In genomic region chr4:149414259-149414658, GRCm38 (mm10) we compare ENCODE assay signal across 27 mouse cellular contexts. TPM values are rescaled to one million over a fixed set of nuclear protein-coding genes. Genes with fewer than 3 reads are reported as not detected.
DNase-seq lines count a peak whose midpoint lies in the region; ATAC-seq and TF ChIP-seq lines count a peak whose summit lies in the region.
"Had no signal": no experiment of that assay in that cellular context is flagged by ENCODE, and none has a peak within 500 bp of the region (broad histone marks: within the 10 kb centered on the region; RNA-seq: fewer than 3 reads in every experiment).

No protein-coding gene starts in this region.

- H3K36me3 ChIP-seq in forebrain, postnatal 0 days (ENCODE audit: insufficient read depth), result no peaks in the 10 kb centered on the region
- 0 out of 2 replicates have a peak, but pooled peaks cover 2% of the 10 kb centered on the region for H3K36me3 ChIP-seq in forebrain, embryonic 14.5 days (ENCODE audit: control insufficient read depth, insufficient read depth, low read length)
- H3K36me3 ChIP-seq in intestine, postnatal 0 days (ENCODE audit: control insufficient read depth, insufficient read depth), result peaks cover 15% of the 10 kb centered on the region; the same call in 1 of the 2 replicates
- no peaks in the 10 kb centered on the region for H3K36me3 ChIP-seq in intestine, embryonic 15.5 days
- H3K36me3 ChIP-seq in stomach, postnatal 0 days (ENCODE audit: control insufficient read depth, insufficient read depth, low read length), result no peaks in the 10 kb centered on the region
- H3K36me3 ChIP-seq in embryonic facial prominence, embryonic 10.5 days (replicated peaks), result peaks cover 38% of the 10 kb centered on the region
- H3K36me3 ChIP-seq: hindbrain, embryonic 12.5 days had no signal

- H3K4me1 ChIP-seq in forebrain, postnatal 0 days (ENCODE audit: insufficient read depth), result peaks cover 9% of the 10 kb centered on the region; the same call in 1 of the 2 replicates
- H3K4me1 ChIP-seq in forebrain, embryonic 14.5 days (ENCODE audit: control insufficient read depth, insufficient read depth, low read length), result peaks cover 12% of the 10 kb centered on the region
- H3K4me1 ChIP-seq in intestine, postnatal 0 days (replicated peaks; ENCODE audit: control insufficient read depth, insufficient read depth, low read length), result peaks cover 7% of the 10 kb centered on the region; the same call in 1 of the 2 replicates
- peaks cover 28% of the 10 kb centered on the region for H3K4me1 ChIP-seq in intestine, embryonic 15.5 days (replicated peaks)
- H3K4me1 ChIP-seq in stomach, postnatal 0 days (replicated peaks; ENCODE audit: control insufficient read depth, insufficient read depth), result no peaks in the 10 kb centered on the region; the same call in 1 of the 2 replicates
- H3K4me1 ChIP-seq in embryonic facial prominence, embryonic 10.5 days, result peaks cover 42% of the 10 kb centered on the region

- no peak overlapping the region for H3K27ac ChIP-seq in forebrain, postnatal 0 days (ENCODE audit: low read depth, low read length)
- no peak overlapping the region for H3K27ac ChIP-seq in forebrain, embryonic 14.5 days (ENCODE audit: low read depth, low read length)
- H3K27ac ChIP-seq in intestine, postnatal 0 days (ENCODE audit: low read depth, low read length), result 0 out of 2 replicates have a peak overlapping the region, but pooled peaks have one; percentile 7
- H3K27ac ChIP-seq in intestine, embryonic 15.5 days, result no peak overlapping the region
- H3K27ac ChIP-seq in stomach, postnatal 0 days (replicated peaks), result no peak overlapping the region
- no peak overlapping the region for H3K27ac ChIP-seq in embryonic facial prominence, embryonic 10.5 days (replicated peaks)
- H3K27ac ChIP-seq: hindbrain, embryonic 12.5 days; limb, embryonic 13.5 days; liver, embryonic 13.5 days; lung, embryonic 15.5 days had no signal

- no peak for DNase-seq in forebrain, postnatal 0 days
- DNase-seq in forebrain, embryonic 14.5 days (ENCODE audit: low spot score), result no peak
- DNase-seq in retina, postnatal 7 days (ENCODE audit: low read depth, low spot score), result peak; percentile 9
- no peak for DNase-seq in retina, embryonic 14.5 days (ENCODE audit: low spot score)
- DNase-seq in stomach, postnatal 0 days (ENCODE audit: low spot score), result no peak
- no peak for DNase-seq in embryonic facial prominence, embryonic 10.5 days (ENCODE audit: low spot score)
- DNase-seq: adrenal gland, postnatal 25 days; cerebellum, adult 9-11 months; kidney, adult 9 months; kidney, postnatal 36 days; liver, embryonic 13.5 days; lung, postnatal 4 days; right cerebral cortex, postnatal 14 days; thymus, postnatal 25 days had no signal

- H3K4me2 ChIP-seq in forebrain, postnatal 0 days (ENCODE audit: low read depth), result no peak overlapping the region
- no peak overlapping the region for H3K4me2 ChIP-seq in forebrain, embryonic 14.5 days (ENCODE audit: low read length)
- no peak overlapping the region for H3K4me2 ChIP-seq in intestine, postnatal 0 days (replicated peaks; ENCODE audit: low read depth)
- no peak overlapping the region for H3K4me2 ChIP-seq in intestine, embryonic 15.5 days (replicated peaks)
- H3K4me2 ChIP-seq in stomach, postnatal 0 days (replicated peaks; ENCODE audit: low read depth), result no peak overlapping the region
- H3K4me2 ChIP-seq: hindbrain, embryonic 12.5 days; limb, embryonic 13.5 days; liver, embryonic 13.5 days; lung, embryonic 15.5 days had no signal

- ATAC-seq in forebrain, postnatal 0 days, result peak; percentile 48; the same call in 1 of the 2 replicates
- ATAC-seq in forebrain, embryonic 14.5 days, result no peak
- no peak for ATAC-seq in intestine, postnatal 0 days
- no peak for ATAC-seq in intestine, embryonic 15.5 days
- ATAC-seq in stomach, postnatal 0 days (ENCODE audit: low FRiP score, low TSS enrichment), result no peak
- ATAC-seq: activated CD4-positive, CD25-positive, alpha-beta regulatory T cell, adult 4 months; forebrain, embryonic 16.5 days; midbrain, embryonic 16.5 days had no signal

- no peaks in the 10 kb centered on the region for H3K9me3 ChIP-seq in forebrain, postnatal 0 days (ENCODE audit: low read length)
- H3K9me3 ChIP-seq in forebrain, embryonic 14.5 days (replicated peaks; ENCODE audit: control insufficient read depth, low read length), result no peaks in the 10 kb centered on the region
- no peaks in the 10 kb centered on the region for H3K9me3 ChIP-seq in intestine, postnatal 0 days (ENCODE audit: control insufficient read depth)
- no peaks in the 10 kb centered on the region for H3K9me3 ChIP-seq in intestine, embryonic 15.5 days
- no peaks in the 10 kb centered on the region for H3K9me3 ChIP-seq in stomach, postnatal 0 days (ENCODE audit: control insufficient read depth, low read length)
- no peaks in the 10 kb centered on the region for H3K9me3 ChIP-seq in embryonic facial prominence, embryonic 10.5 days
- H3K9me3 ChIP-seq: hindbrain, embryonic 12.5 days; limb, embryonic 13.5 days; liver, embryonic 13.5 days; lung, embryonic 15.5 days had no signal

- no peak for TF ChIP-seq EP300 in stomach, postnatal 0 days (optimal IDR thresholded peaks at IDR 0.05)

- H3K27me3 ChIP-seq in forebrain, postnatal 0 days (ENCODE audit: insufficient read depth, low read length), result no peaks in the 10 kb centered on the region
- H3K27me3 ChIP-seq in forebrain, embryonic 14.5 days (replicated peaks; ENCODE audit: control insufficient read depth, insufficient read depth, low read length), result no peaks in the 10 kb centered on the region
- no peaks in the 10 kb centered on the region for H3K27me3 ChIP-seq in intestine, postnatal 0 days (replicated peaks; ENCODE audit: control insufficient read depth, insufficient read depth, low read length)
- no peaks in the 10 kb centered on the region for H3K27me3 ChIP-seq in intestine, embryonic 15.5 days (replicated peaks)
- H3K27me3 ChIP-seq in stomach, postnatal 0 days (ENCODE audit: control insufficient read depth, insufficient read depth, low read length), result no peaks in the 10 kb centered on the region
- H3K27me3 ChIP-seq in embryonic facial prominence, embryonic 10.5 days (replicated peaks; ENCODE audit: low read depth, poor library complexity, severe bottlenecking), result no peaks in the 10 kb centered on the region
- H3K27me3 ChIP-seq: hindbrain, embryonic 12.5 days; limb, embryonic 13.5 days; liver, embryonic 13.5 days; lung, embryonic 15.5 days had no signal

- TF ChIP-seq CTCF in forebrain, postnatal 0 days (IDR thresholded peaks at IDR 0.05; ENCODE audit: low read depth), result 0 out of 2 replicates have a peak, but pooled peaks have one; percentile 7
- peak; percentile 50 for TF ChIP-seq CTCF in intestine, postnatal 0 days (IDR thresholded peaks at IDR 0.05; ENCODE audit: low read depth)
- peak; percentile 54 for TF ChIP-seq CTCF in stomach, postnatal 0 days (IDR thresholded peaks at IDR 0.05; ENCODE audit: low read depth)

- WGBS in forebrain, postnatal 0 days, result 84% methylated on average over 3 of the region's 3 CpGs
- WGBS in forebrain, embryonic 14.5 days, result 91% methylated on average over 3 of the region's 3 CpGs
- WGBS in intestine, postnatal 0 days, result 94% methylated on average over 3 of the region's 3 CpGs
- WGBS in intestine, embryonic 15.5 days, result 93% methylated on average over 3 of the region's 3 CpGs
- 89% methylated on average over 3 of the region's 3 CpGs for WGBS in stomach, postnatal 0 days
- 93% methylated on average over 3 of the region's 3 CpGs for WGBS in embryonic facial prominence, embryonic 10.5 days

- H3K9ac ChIP-seq in forebrain, postnatal 0 days, result no peak overlapping the region
- H3K9ac ChIP-seq in forebrain, embryonic 14.5 days (ENCODE audit: low read length), result no peak overlapping the region
- H3K9ac ChIP-seq in intestine, postnatal 0 days (ENCODE audit: low read depth, low read length), result no peak overlapping the region
- H3K9ac ChIP-seq in intestine, embryonic 15.5 days, result no peak overlapping the region
- H3K9ac ChIP-seq in stomach, postnatal 0 days (ENCODE audit: low read length), result no peak overlapping the region
- H3K9ac ChIP-seq: hindbrain, embryonic 12.5 days; limb, embryonic 13.5 days; liver, embryonic 13.5 days; lung, embryonic 15.5 days had no signal

- no peak overlapping the region for H3K4me3 ChIP-seq in forebrain, postnatal 0 days (ENCODE audit: low read depth, low read length)
- H3K4me3 ChIP-seq in forebrain, embryonic 14.5 days (ENCODE audit: low read depth, low read length), result no peak overlapping the region
- no peak overlapping the region for H3K4me3 ChIP-seq in intestine, postnatal 0 days (ENCODE audit: low read depth, low read length)
- no peak overlapping the region for H3K4me3 ChIP-seq in intestine, embryonic 15.5 days (replicated peaks)
- H3K4me3 ChIP-seq in stomach, postnatal 0 days (ENCODE audit: low read depth, low read length), result no peak overlapping the region
- H3K4me3 ChIP-seq in embryonic facial prominence, embryonic 10.5 days, result no peak overlapping the region
- H3K4me3 ChIP-seq: hindbrain, embryonic 12.5 days; limb, embryonic 13.5 days; liver, embryonic 13.5 days; lung, embryonic 15.5 days had no signal

RNA-seq across cellular contexts. Expression of gene Ube4b, which starts 12.3 kb away (rescaled TPM):
- 81.0 and 93.3 TPM in 2 replicates for total RNA-seq in forebrain, postnatal 0 days (2014; rRNA removed)
- polyA plus RNA-seq in forebrain, postnatal 0 days (2015; fragmentation: Nextera tagmentation; extraction: Ambion mirVana), result 41.0 and 47.6 TPM in 2 replicates
- polyA plus RNA-seq in forebrain, embryonic 14.5 days (2014; fragmentation: Nextera tagmentation; extraction: Ambion mirVana), result 34.3 and 44.7 TPM in 2 replicates
- 47.2 and 47.6 TPM in 2 replicates for polyA plus RNA-seq in intestine, postnatal 0 days (2015; fragmentation: Nextera tagmentation; extraction: Ambion mirVana)
- polyA plus RNA-seq in intestine, embryonic 15.5 days (2015; fragmentation: Nextera tagmentation; extraction: Ambion mirVana), result 34.3 and 39.0 TPM in 2 replicates
- 14.4 and 15.8 TPM in 2 replicates for polyA plus RNA-seq in stomach, postnatal 0 days (2015; fragmentation: Nextera tagmentation; extraction: Ambion mirVana)
- polyA plus RNA-seq in embryonic facial prominence, embryonic 10.5 days (2016; fragmentation: Nextera tagmentation; extraction: Ambion mirVana), result 65.5 and 71.8 TPM in 2 replicates

RNA-seq across cellular contexts. Expression of gene Rbp7, which starts 40.5 kb away (rescaled TPM):
- not detected in 2 replicates for total RNA-seq in forebrain, postnatal 0 days (2014; rRNA removed)
- polyA plus RNA-seq in forebrain, postnatal 0 days (2015; fragmentation: Nextera tagmentation; extraction: Ambion mirVana), result 0.30 and 0.49 TPM in 2 replicates
- polyA plus RNA-seq in forebrain, embryonic 14.5 days (2014; fragmentation: Nextera tagmentation; extraction: Ambion mirVana), result not detected in 2 replicates
- 3.8 and 4.0 TPM in 2 replicates for polyA plus RNA-seq in intestine, postnatal 0 days (2015; fragmentation: Nextera tagmentation; extraction: Ambion mirVana)
- 1.6 and 1.8 TPM in 2 replicates for polyA plus RNA-seq in intestine, embryonic 15.5 days (2015; fragmentation: Nextera tagmentation; extraction: Ambion mirVana)
- polyA plus RNA-seq in stomach, postnatal 0 days (2015; fragmentation: Nextera tagmentation; extraction: Ambion mirVana), result 6.3 and 7.7 TPM in 2 replicates
- not detected in 2 replicates for polyA plus RNA-seq in embryonic facial prominence, embryonic 10.5 days (2016; fragmentation: Nextera tagmentation; extraction: Ambion mirVana)
- total RNA-seq: common myeloid progenitor, adult 5-6 weeks; left cerebral cortex, adult 18-20 months; left cerebral cortex, postnatal 25 days; neutrophil, adult 5-6 weeks had no signal
- polyA plus RNA-seq: activated CD4-positive, CD25-positive, alpha-beta regulatory T cell, adult 4 months; brain, embryonic 14.5 days; forebrain, embryonic 16.5 days; hindbrain, embryonic 12.5 days; liver, embryonic 13.5 days had no signal
